Mouse (Mus musculus) heart, embryonic 11.5 days (tissue): ENCODE results near the gene Synpr. TPM values are rescaled to one million over a fixed set of nuclear protein-coding genes. Genes with fewer than 3 reads are reported as not detected.

ENCODE experiments used
- ATAC-seq: fragments of 200-750 bp; cut with Nextera tagmentation; replicated peaks from 2 replicates; pipeline ENCODE4 v1.8.0; 2017; ENCODE audit warnings: moderate library complexity; ENCODE audit not compliant: insufficient number of reproducible peaks, low FRiP score, low TSS enrichment
- H3K27ac ChIP-seq: fragments of 300-500 bp; sonication (generic); 2 replicates; pipeline ENCODE4 v1.5.1; 2014; ENCODE audit warnings: mild to moderate bottlenecking, low read depth, low read length
- H3K27me3 ChIP-seq: fragments of 300-500 bp; sonication (generic); 2 replicates; pipeline ENCODE4 v1.6.1; 2014; ENCODE audit warnings: mild to moderate bottlenecking, low read length, mixed read lengths; ENCODE audit not compliant: control insufficient read depth, insufficient read depth
- H3K36me3 ChIP-seq: fragments of 300-500 bp; sonication (generic); 2 replicates; pipeline ENCODE4 v1.6.1; 2014; ENCODE audit warnings: mild to moderate bottlenecking, low read length, moderate library complexity, mixed read lengths; ENCODE audit not compliant: control insufficient read depth, insufficient read depth
- H3K4me1 ChIP-seq: fragments of 300-500 bp; sonication (generic); 2 replicates; pipeline ENCODE4 v1.6.1; 2014; ENCODE audit warnings: low read length; ENCODE audit not compliant: control insufficient read depth, insufficient read depth
- H3K4me2 ChIP-seq: fragments of 300-500 bp; sonication (generic); 2 replicates; pipeline ENCODE4 v1.6.1; 2014; ENCODE audit warnings: mild to moderate bottlenecking, moderate library complexity
- H3K4me3 ChIP-seq: fragments of 300-500 bp; sonication (generic); 2 replicates; pipeline ENCODE4 v1.5.1; 2014; ENCODE audit warnings: low read depth, low read length
- H3K9ac ChIP-seq: fragments of 300-500 bp; sonication (generic); 2 replicates; pipeline ENCODE4 v1.6.1; 2014; ENCODE audit warnings: mild to moderate bottlenecking, low read depth, low read length, moderate library complexity
- H3K9me3 ChIP-seq: fragments of 300-500 bp; sonication (generic); replicated peaks from 2 replicates; pipeline ENCODE4 v1.6.1; 2016; ENCODE audit warnings: low read length; ENCODE audit not compliant: control insufficient read depth
- WGBS: fragments of 180-500 bp; shearing (Covaris S2); extraction: QIAGEN DNeasy Blood & Tissue Kit; methylation state at CpG from one replicate; pipeline ENCODE4 v1.1.7; 2014; ENCODE audit not compliant: insufficient replicate concordance; 5-methylcytosine and 5-hydroxymethylcytosine counted together
- polyA plus RNA-seq: library from polyadenylated mRNA; unstranded; fragments of >200 nt; fragmentation: Nextera tagmentation; extraction: Ambion mirVana; gene quantifications from 2 replicates; pipeline ENCODE4 v1.2.1, GENCODE M21; 2014

Synpr gene
- polyA plus RNA-seq, 1 experiment from 2014 or later, result 0.69 TPM

DNA sequence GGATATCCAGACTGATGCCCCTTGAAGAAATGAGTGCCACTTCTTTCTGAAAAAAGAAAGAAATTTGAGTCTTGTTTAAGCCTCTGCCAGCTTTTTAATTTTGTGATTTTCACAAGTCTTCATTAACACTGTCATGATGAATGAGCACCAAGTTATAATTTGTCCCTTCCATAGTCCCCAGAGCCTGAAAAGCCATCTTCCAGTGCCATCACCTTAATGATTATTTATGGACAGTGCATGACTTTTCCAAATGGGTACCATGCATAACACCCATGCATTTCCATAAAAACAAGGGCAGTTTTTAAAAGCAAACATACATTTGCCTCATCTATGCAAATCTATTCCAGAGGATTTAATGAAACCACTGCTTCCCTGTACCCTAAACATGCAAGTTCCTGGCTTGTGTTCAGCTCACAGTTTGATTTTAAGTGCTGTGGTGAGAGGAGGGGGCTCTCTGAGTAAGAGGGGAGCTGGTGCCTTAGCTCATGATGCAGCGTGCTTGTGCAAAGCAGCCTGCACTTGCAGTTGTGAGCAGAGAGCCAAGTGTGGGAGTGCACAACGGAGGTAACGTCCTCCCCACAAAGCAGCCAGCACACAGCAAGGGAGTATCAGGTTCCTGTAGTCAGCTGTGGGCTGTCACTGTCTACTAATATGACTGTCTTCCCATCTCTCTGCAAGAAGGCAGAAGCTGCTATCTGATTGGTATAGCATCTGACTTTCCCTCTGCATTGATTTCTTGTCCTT lies 169.1 kb downstream of the Synpr start:
- no peak overlapping the region for H3K27ac ChIP-seq
- H3K27me3 ChIP-seq, result no peaks in the 10 kb centered on the region
- H3K9ac ChIP-seq, result no peak overlapping the region
- H3K4me1 ChIP-seq, result no peaks in the 10 kb centered on the region
- no peaks in the 10 kb centered on the region for H3K36me3 ChIP-seq
- ATAC-seq, result no peak
- H3K9me3 ChIP-seq, result no peaks in the 10 kb centered on the region
- no peak overlapping the region for H3K4me3 ChIP-seq
- 53% methylated on average over 3 of the region's 3 CpGs for WGBS
- no peak overlapping the region for H3K4me2 ChIP-seq

GRCm38 (mm10) chr14:13454991-13455390 lies 170.4 kb downstream of the Synpr start:
- ATAC-seq, result no peak
- no peak overlapping the region for H3K4me2 ChIP-seq
- no peak overlapping the region for H3K27ac ChIP-seq
- no peaks in the 10 kb centered on the region for H3K9me3 ChIP-seq
- no peaks in the 10 kb centered on the region for H3K4me1 ChIP-seq
- no peak overlapping the region for H3K9ac ChIP-seq
- no peaks in the 10 kb centered on the region for H3K36me3 ChIP-seq
- H3K4me3 ChIP-seq, result no peak overlapping the region
- no peaks in the 10 kb centered on the region for H3K27me3 ChIP-seq

DNA sequence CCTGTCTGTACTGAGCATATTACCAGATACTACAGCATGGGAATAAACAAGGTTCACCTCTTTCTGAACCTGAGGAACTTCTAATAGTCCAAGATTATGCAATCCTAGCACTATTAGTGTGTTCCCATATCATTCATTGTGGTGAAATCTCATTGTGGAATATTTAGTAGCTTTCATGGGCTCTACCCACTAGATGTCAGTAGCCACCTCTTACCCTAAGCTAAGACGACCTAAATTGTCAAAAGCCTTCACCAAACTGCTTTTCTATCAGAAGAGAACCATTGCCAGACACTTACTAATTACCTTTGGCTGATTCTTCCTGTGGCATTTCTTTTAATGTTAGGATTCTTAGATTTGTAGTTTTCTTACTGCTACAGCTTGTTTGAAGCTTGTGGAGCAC lies 174.8 kb downstream of the Synpr start:
- Histone ChIP-seq H3K4me1 (no peaks in the 10 kb centered on the region), H3K4me3 (no peak overlapping the region), H3K36me3 (no peaks in the 10 kb centered on the region), H3K9ac (no peak overlapping the region), H3K27ac (no peak overlapping the region), H3K27me3 (no peaks in the 10 kb centered on the region), H3K4me2 (no peak overlapping the region), H3K9me3 (no peaks in the 10 kb centered on the region)
- WGBS, result 16% methylated on average over 1 of the region's 1 CpGs
- ATAC-seq, result no peak

- Histone ChIP-seq H3K27ac (no peak overlapping the region), H3K27me3 (no peaks in the 10 kb centered on the region), H3K4me3 (no peak overlapping the region), H3K4me2 (no peak overlapping the region), H3K9me3 (no peaks in the 10 kb centered on the region), H3K36me3 (no peaks in the 10 kb centered on the region), H3K9ac (no peak overlapping the region), H3K4me1 (no peaks in the 10 kb centered on the region)
- no peak for ATAC-seq
- 70% methylated on average over 2 of the region's 2 CpGs for whole genome bisulfite sequencing
Observed at GRCm38 (mm10) chr14:13469211-13469610, 184.6 kb downstream of the Synpr start.

GRCm38 (mm10) chr14:13477821-13478220 lies 193.2 kb downstream of the Synpr start:
- Histone ChIP-seq H3K27ac (no peak overlapping the region), H3K4me3 (no peak overlapping the region), H3K9me3 (no peaks in the 10 kb centered on the region), H3K36me3 (no peaks in the 10 kb centered on the region), H3K4me2 (no peak overlapping the region), H3K27me3 (no peaks in the 10 kb centered on the region), H3K9ac (no peak overlapping the region), H3K4me1 (no peaks in the 10 kb centered on the region)
- WGBS, result 75% methylated on average over 1 of the region's 1 CpGs
- ATAC-seq, result no peak

DNA sequence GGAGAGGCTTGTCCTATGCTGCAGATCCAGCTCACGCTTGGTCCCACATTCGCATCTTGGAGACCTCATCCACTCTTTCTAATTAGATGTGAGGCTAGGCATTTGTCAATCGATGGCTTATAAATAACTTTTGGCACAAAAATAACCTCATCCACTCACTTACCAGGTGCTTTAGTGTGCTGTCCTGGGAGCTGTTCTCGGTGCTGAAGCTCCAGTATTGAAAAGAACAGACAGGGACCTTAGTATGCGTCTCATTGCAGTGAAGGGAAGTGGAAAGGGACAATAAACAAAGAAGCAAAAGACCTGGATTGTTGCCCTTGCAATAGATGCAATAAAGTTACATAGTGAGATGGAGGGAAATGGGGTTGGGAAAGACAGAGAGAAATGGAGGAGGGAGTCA lies 220.8 kb downstream of the Synpr start:
- Histone ChIP-seq H3K4me3 (no peak overlapping the region), H3K9me3 (no peaks in the 10 kb centered on the region), H3K4me1 (no peaks in the 10 kb centered on the region), H3K36me3 (no peaks in the 10 kb centered on the region), H3K27ac (no peak overlapping the region), H3K27me3 (no peaks in the 10 kb centered on the region), H3K9ac (no peak overlapping the region), H3K4me2 (no peak overlapping the region)
- 47% methylated on average over 5 of the region's 5 CpGs for WGBS
- no peak for ATAC-seq

DNA sequence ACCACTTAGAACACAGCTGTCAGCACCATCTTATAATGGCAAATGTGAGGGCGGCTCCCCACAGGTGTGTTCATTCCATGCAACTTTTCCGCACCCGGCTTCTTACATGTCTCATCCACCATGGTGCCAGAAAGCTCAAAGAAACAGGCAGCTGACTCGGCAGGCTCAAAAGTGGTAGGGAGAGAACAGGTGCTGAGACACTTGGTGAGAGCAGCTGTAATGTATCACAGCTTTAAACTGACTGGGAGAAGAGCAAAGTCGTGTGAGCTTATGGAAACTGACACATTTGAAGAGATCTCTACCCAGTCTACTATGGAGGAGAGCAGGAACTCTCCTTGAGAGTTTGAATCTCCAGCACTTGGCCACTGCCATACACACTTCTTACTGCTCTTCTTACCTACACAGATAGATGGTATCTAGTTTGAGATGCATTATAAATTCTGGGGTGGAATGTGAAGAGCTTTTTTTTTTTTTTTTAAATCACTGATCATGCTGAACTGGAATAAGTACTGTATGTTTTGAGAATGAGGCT lies 234.1 kb downstream of the Synpr start:
- Histone ChIP-seq H3K4me2 (no peak overlapping the region), H3K4me3 (no peak overlapping the region), H3K36me3 (no peaks in the 10 kb centered on the region), H3K9me3 (no peaks in the 10 kb centered on the region), H3K27me3 (no peaks in the 10 kb centered on the region), H3K9ac (no peak overlapping the region), H3K4me1 (no peaks in the 10 kb centered on the region), H3K27ac (no peak overlapping the region)
- no peak for ATAC-seq
- WGBS, result 81% methylated on average over 5 of the region's 5 CpGs

GRCm38 (mm10) chr14:13519239-13520011 lies 234.8 kb downstream of the Synpr start:
- Histone ChIP-seq H3K27me3 (no peaks in the 10 kb centered on the region), H3K36me3 (no peaks in the 10 kb centered on the region), H3K9me3 (no peaks in the 10 kb centered on the region), H3K9ac (no peak overlapping the region), H3K4me1 (no peaks in the 10 kb centered on the region), H3K27ac (no peak overlapping the region), H3K4me2 (no peak overlapping the region), H3K4me3 (no peak overlapping the region)
- 64% methylated on average over 7 of the region's 7 CpGs for WGBS
- ATAC-seq, result no peak
